Mouse (Mus musculus): ENCODE measurements around the gene Gon4l. TPM values are rescaled to one million over a fixed set of nuclear protein-coding genes. Genes with fewer than 3 reads are reported as not detected.
"Not testable (repeated sequence)": the region's sequence is repeated elsewhere in the genome, so short reads cannot be mapped to it uniquely, and the experiment has no call there.

Gene Gon4l
- polyA plus RNA-seq, 1 experiment from 2014 or later = 11.9 TPM

GRCm38 (mm10) chr3:88855837-88856236, 20.8 kb downstream of the Gon4l start:
- H3K9ac ChIP-seq = no peak overlapping the region
- peaks cover 12% of the 10 kb centered on the region for H3K4me1 ChIP-seq (replicated peaks)
- no peak overlapping the region for H3K4me2 ChIP-seq
- ATAC-seq (ENCODE audit: insufficient number of reproducible peaks, low FRiP score) = peak; percentile 42; the same call in 1 of the 2 replicates
- no peaks in the 10 kb centered on the region for H3K27me3 ChIP-seq (replicated peaks)
- H3K36me3 ChIP-seq = peaks cover 67% of the 10 kb centered on the region
- peak overlapping the region; percentile 11; the same call in 1 of the 2 replicates for H3K27ac ChIP-seq (ENCODE audit: poor library complexity, severe bottlenecking)
- 51% methylated on average over 6 of the region's 6 CpGs for WGBS
- no peak overlapping the region for H3K4me3 ChIP-seq
- no peaks in the 10 kb centered on the region for H3K9me3 ChIP-seq (replicated peaks)

GRCm38 (mm10) chr3:88862129-88862528, 27.1 kb downstream of the Gon4l start:
- H3K4me1 ChIP-seq (replicated peaks) = no peaks in the 10 kb centered on the region; the same call in 1 of the 2 replicates
- no peak overlapping the region for H3K4me3 ChIP-seq
- no peak overlapping the region for H3K4me2 ChIP-seq
- ATAC-seq (ENCODE audit: insufficient number of reproducible peaks, low FRiP score) = no peak
- 92% methylated on average over 3 of the region's 3 CpGs for WGBS
- no peaks in the 10 kb centered on the region for H3K9me3 ChIP-seq (replicated peaks)
- no peaks in the 10 kb centered on the region for H3K27me3 ChIP-seq (replicated peaks)
- no peak overlapping the region for H3K9ac ChIP-seq
- H3K27ac ChIP-seq (ENCODE audit: poor library complexity, severe bottlenecking) = no peak overlapping the region
- H3K36me3 ChIP-seq = peaks cover 84% of the 10 kb centered on the region

GRCm38 (mm10) chr3:88866735-88867134, 31.7 kb downstream of the Gon4l start:
- not testable (repeated sequence) for H3K27me3 ChIP-seq (replicated peaks); H3K4me2 ChIP-seq; H3K27ac ChIP-seq (ENCODE audit: poor library complexity, severe bottlenecking); H3K9me3 ChIP-seq (replicated peaks); H3K9ac ChIP-seq; H3K4me3 ChIP-seq; H3K4me1 ChIP-seq (replicated peaks); ATAC-seq (ENCODE audit: insufficient number of reproducible peaks, low FRiP score)
- WGBS = no CpG with 5 or more reads among the region's 3 CpGs
- peaks cover 42% of the 10 kb centered on the region for H3K36me3 ChIP-seq

GRCm38 (mm10) chr3:88867177-88867576, 32.1 kb downstream of the Gon4l start:
- H3K4me2 ChIP-seq; H3K27me3 ChIP-seq (replicated peaks); H3K9me3 ChIP-seq (replicated peaks); H3K4me1 ChIP-seq (replicated peaks); H3K9ac ChIP-seq; H3K4me3 ChIP-seq; H3K27ac ChIP-seq (ENCODE audit: poor library complexity, severe bottlenecking); ATAC-seq (ENCODE audit: insufficient number of reproducible peaks, low FRiP score): not testable (repeated sequence)
- peaks cover 37% of the 10 kb centered on the region for H3K36me3 ChIP-seq
- WGBS = no CpG with 5 or more reads among the region's 8 CpGs

GRCm38 (mm10) chr3:88868449-88868848, 33.4 kb downstream of the Gon4l start:
- H3K9ac ChIP-seq; H3K4me3 ChIP-seq; H3K4me2 ChIP-seq; H3K27ac ChIP-seq (ENCODE audit: poor library complexity, severe bottlenecking); ATAC-seq (ENCODE audit: insufficient number of reproducible peaks, low FRiP score); H3K9me3 ChIP-seq (replicated peaks); H3K27me3 ChIP-seq (replicated peaks); H3K4me1 ChIP-seq (replicated peaks): not testable (repeated sequence)
- peaks cover 26% of the 10 kb centered on the region for H3K36me3 ChIP-seq
- WGBS = 80% methylated on average over 2 of the region's 4 CpGs

- H3K27ac ChIP-seq (ENCODE audit: poor library complexity, severe bottlenecking) = not testable (repeated sequence)
- 95% methylated on average over 4 of the region's 4 CpGs for WGBS
Observed at GRCm38 (mm10) chr3:88882536-88882935, 47.5 kb downstream of the Gon4l start.

GRCm38 (mm10) chr3:88893011-88893410, 58.0 kb downstream of the Gon4l start:
- H3K27ac ChIP-seq (ENCODE audit: poor library complexity, severe bottlenecking); H3K4me3 ChIP-seq; H3K9ac ChIP-seq; H3K4me1 ChIP-seq (replicated peaks); ATAC-seq (ENCODE audit: insufficient number of reproducible peaks, low FRiP score); H3K4me2 ChIP-seq; H3K9me3 ChIP-seq (replicated peaks); H3K27me3 ChIP-seq (replicated peaks): not testable (repeated sequence)
- H3K36me3 ChIP-seq = peaks cover 31% of the 10 kb centered on the region
- 96% methylated on average over 7 of the region's 7 CpGs for WGBS

More at GRCm38 (mm10) chr3:88882536-88882935, 47.5 kb downstream of the Gon4l start:
- peaks cover 18% of the 10 kb centered on the region for H3K36me3 ChIP-seq
- not testable (repeated sequence) for ATAC-seq (ENCODE audit: insufficient number of reproducible peaks, low FRiP score); H3K4me1 ChIP-seq (replicated peaks); H3K9ac ChIP-seq; H3K27me3 ChIP-seq (replicated peaks); H3K9me3 ChIP-seq (replicated peaks); H3K4me3 ChIP-seq; H3K4me2 ChIP-seq

- WGBS = 85% methylated on average over 3 of the region's 3 CpGs
- Histone ChIP-seq H3K4me2 (no peak overlapping the region), H3K9me3 (replicated peaks) (no peaks in the 10 kb centered on the region), H3K36me3 (peaks cover 88% of the 10 kb centered on the region), H3K27me3 (replicated peaks) (no peaks in the 10 kb centered on the region), H3K27ac (ENCODE audit: poor library complexity, severe bottlenecking) (no peak overlapping the region), H3K9ac (no peak overlapping the region), H3K4me1 (replicated peaks) (no peaks in the 10 kb centered on the region), H3K4me3 (no peak overlapping the region)
- ATAC-seq (ENCODE audit: insufficient number of reproducible peaks, low FRiP score) = no peak
Observed at GRCm38 (mm10) chr3:88904803-88905202, 69.8 kb downstream of the Gon4l start.

GRCm38 (mm10) chr3:88905209-88905608, 70.2 kb downstream of the Gon4l start:
- no peak for ATAC-seq (ENCODE audit: insufficient number of reproducible peaks, low FRiP score)
- Histone ChIP-seq H3K9me3 (replicated peaks) (no peaks in the 10 kb centered on the region), H3K9ac (no peak overlapping the region), H3K36me3 (peaks cover 91% of the 10 kb centered on the region), H3K27ac (ENCODE audit: poor library complexity, severe bottlenecking) (no peak overlapping the region), H3K27me3 (replicated peaks) (no peaks in the 10 kb centered on the region), H3K4me2 (no peak overlapping the region), H3K4me3 (no peak overlapping the region), H3K4me1 (replicated peaks) (no peaks in the 10 kb centered on the region)
- 85% methylated on average over 6 of the region's 6 CpGs for WGBS

- Histone ChIP-seq H3K9ac (no peak overlapping the region), H3K4me3 (no peak overlapping the region), H3K4me1 (replicated peaks) (no peaks in the 10 kb centered on the region), H3K27ac (ENCODE audit: poor library complexity, severe bottlenecking) (no peak overlapping the region), H3K9me3 (replicated peaks) (no peaks in the 10 kb centered on the region), H3K27me3 (replicated peaks) (no peaks in the 10 kb centered on the region), H3K4me2 (no peak overlapping the region), H3K36me3 (peaks cover 93% of the 10 kb centered on the region)
- no peak for ATAC-seq (ENCODE audit: insufficient number of reproducible peaks, low FRiP score)
- 92% methylated on average over 2 of the region's 2 CpGs for WGBS
Observed at GRCm38 (mm10) chr3:88905741-88906140, 70.7 kb downstream of the Gon4l start.

GRCm38 (mm10) chr3:88906393-88907159, 71.5 kb downstream of the Gon4l start:
- 85% methylated on average over 6 of the region's 6 CpGs for WGBS
- Histone ChIP-seq H3K4me1 (replicated peaks) (no peaks in the 10 kb centered on the region), H3K4me3 (no peak overlapping the region), H3K27ac (ENCODE audit: poor library complexity, severe bottlenecking) (no peak overlapping the region), H3K36me3 (peaks cover 96% of the 10 kb centered on the region), H3K9me3 (replicated peaks) (no peaks in the 10 kb centered on the region), H3K4me2 (no peak overlapping the region), H3K27me3 (replicated peaks) (no peaks in the 10 kb centered on the region), H3K9ac (no peak overlapping the region)
- no peak for ATAC-seq (ENCODE audit: insufficient number of reproducible peaks, low FRiP score)

- H3K4me2 ChIP-seq = peak overlapping the region; percentile 83
- peaks cover 14% of the 10 kb centered on the region for H3K4me1 ChIP-seq (replicated peaks)
- peak overlapping the region; percentile 80; the same call in 1 of the 2 replicates for H3K4me3 ChIP-seq
- H3K27me3 ChIP-seq (replicated peaks) = no peaks in the 10 kb centered on the region
- no peak for ATAC-seq (ENCODE audit: insufficient number of reproducible peaks, low FRiP score)
- H3K27ac ChIP-seq (ENCODE audit: poor library complexity, severe bottlenecking) = no peak overlapping the region
- no peak overlapping the region for H3K9ac ChIP-seq
- peaks cover 52% of the 10 kb centered on the region for H3K36me3 ChIP-seq
- 84% methylated on average over 7 of the region's 7 CpGs for WGBS
- no peaks in the 10 kb centered on the region for H3K9me3 ChIP-seq (replicated peaks)
Observed at GRCm38 (mm10) chr3:88912585-88912984, 77.6 kb downstream of the Gon4l start.
